Mouse (Mus musculus) heart, adult 2 months (tissue): ENCODE data around the gene Prkcz.

Experiments
- CTCF ChIP-seq: fragments of 200-600 bp; IDR thresholded peaks from 2 replicates; pipeline ENCODE4 v1.8.1; 2022; ENCODE audit warnings: antibody characterized with exemption, mild to moderate bottlenecking, moderate library complexity
- POLR2A ChIP-seq: fragments of 200-500 bp; IDR thresholded peaks from 2 replicates; pipeline ENCODE4 v1.6.1; 2011; ENCODE audit warnings: mild to moderate bottlenecking, low read depth, low read length, control low read depth; ENCODE audit not compliant: insufficient read depth

DNA sequence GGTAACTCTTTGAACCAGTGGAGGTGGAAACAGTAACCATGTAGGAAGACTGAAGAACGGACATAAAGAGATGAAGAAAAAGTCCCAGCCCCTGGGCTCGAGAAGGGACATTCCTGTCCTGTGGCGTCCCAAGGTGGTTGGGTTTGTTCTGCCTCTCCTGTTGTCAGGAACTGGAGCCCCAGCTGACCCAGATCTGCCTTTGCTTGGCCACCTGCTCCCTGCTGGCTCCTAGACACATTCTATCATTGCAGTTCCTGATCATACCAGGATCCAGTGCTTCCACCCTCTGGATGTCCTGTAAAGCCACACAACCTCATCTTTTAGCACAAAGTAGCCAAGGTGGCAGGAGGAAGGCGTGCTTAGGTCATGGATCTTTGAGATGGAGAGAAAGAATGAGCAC is 22.2 kb upstream of the Prkcz start:
- TF ChIP-seq POLR2A (no peak), CTCF (no peak)
